Mouse (Mus musculus): Measurements from ENCODE around the gene Mdga2. TPM values are rescaled to one million over a fixed set of nuclear protein-coding genes. Genes with fewer than 3 reads are reported as not detected.

Mdga2 gene
- polyA plus RNA-seq, 1 experiment from 2014 or later: 31.5 TPM

DNA sequence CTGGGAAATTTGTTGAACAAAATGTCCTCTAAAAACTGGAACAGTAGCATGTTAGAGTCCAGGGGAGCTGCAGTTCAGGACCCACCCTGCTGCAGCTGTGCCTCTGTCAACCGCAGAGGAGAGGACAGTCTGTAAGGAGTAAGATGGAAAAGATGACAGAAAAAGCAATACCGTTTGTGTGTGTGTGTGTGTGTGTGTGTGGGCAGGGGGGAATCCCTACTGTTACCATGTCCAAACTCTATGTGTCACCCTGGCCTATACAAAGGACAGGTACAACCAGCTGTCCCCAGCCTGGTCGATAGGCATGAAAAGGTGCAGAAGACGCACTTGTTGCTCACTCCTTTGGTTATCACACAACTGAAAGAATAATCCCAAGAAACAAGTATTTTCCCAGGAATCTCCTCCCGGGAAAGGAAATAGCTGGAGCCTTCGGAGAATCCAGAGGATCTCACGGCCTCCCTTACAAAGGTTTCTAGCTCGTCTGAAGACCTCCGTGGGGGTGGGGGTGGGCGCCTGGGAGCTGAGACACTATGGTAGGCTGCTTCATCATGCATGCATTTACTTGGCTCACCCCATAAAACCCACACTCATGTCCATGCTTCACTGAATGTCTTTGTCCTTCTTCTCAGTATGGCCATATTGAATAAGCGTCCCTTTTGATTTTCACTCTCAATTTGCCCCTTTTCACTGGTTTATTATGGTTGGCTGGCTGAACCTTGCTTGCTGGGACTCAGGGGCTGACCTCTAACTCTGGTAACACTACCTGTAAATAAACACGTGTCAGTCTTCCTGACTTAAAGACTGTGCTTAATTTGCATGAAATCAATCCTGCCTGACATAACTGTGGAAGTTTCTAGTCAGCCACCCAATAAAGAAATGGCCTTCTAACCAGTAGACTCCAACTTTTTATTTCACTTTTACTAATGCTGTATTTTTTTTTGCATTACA, 573.5 kb downstream of the Mdga2 start:
- no peak for ATAC-seq (ENCODE audit: low FRiP score)
- no peaks in the 10 kb centered on the region for H3K4me1 ChIP-seq (replicated peaks; ENCODE audit: control insufficient read depth, insufficient read depth, low read length)
- no peak for DNase-seq (ENCODE audit: low spot score)
- H3K27ac ChIP-seq: no peak overlapping the region
- WGBS: 36% methylated on average over 12 of the region's 12 CpGs
- no peak overlapping the region for H3K9ac ChIP-seq
- no peak overlapping the region for H3K4me2 ChIP-seq (replicated peaks)
- H3K4me3 ChIP-seq (replicated peaks; ENCODE audit: low read length): no peak overlapping the region
- H3K27me3 ChIP-seq (ENCODE audit: control insufficient read depth, insufficient read depth, low read length): no peaks in the 10 kb centered on the region
- H3K36me3 ChIP-seq (replicated peaks; ENCODE audit: control insufficient read depth, insufficient read depth): no peaks in the 10 kb centered on the region
- no peaks in the 10 kb centered on the region for H3K9me3 ChIP-seq (ENCODE audit: control insufficient read depth, low read length)

DNA sequence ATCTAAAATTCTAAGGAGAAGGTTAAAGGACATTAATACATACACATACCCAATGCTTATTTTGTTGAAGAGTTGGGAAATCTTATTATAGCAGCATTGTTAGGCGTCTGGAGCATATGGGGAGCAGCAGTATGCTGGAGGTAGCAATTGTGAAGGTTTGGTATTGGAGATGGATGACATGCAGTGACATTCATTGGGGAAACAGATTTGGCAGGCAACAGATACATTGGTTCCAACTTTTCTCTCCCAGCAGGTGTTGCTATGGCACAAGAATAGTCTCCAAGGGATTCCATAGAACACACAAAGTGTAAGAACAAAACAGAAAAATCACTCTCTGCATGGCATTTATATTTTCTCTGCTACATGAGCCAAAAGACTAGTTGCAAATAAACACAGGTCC, 581.9 kb downstream of the Mdga2 start:
- no peaks in the 10 kb centered on the region for H3K27me3 ChIP-seq (ENCODE audit: control insufficient read depth, insufficient read depth, low read length)
- ATAC-seq (ENCODE audit: low FRiP score) (peak; percentile 83), DNase-seq (ENCODE audit: low spot score) (peak; percentile 55)
- H3K4me3 ChIP-seq (replicated peaks; ENCODE audit: low read length): no peak overlapping the region
- H3K9me3 ChIP-seq (ENCODE audit: control insufficient read depth, low read length): no peaks in the 10 kb centered on the region
- 44% methylated on average over 1 of the region's 1 CpGs for WGBS
- H3K36me3 ChIP-seq (replicated peaks; ENCODE audit: control insufficient read depth, insufficient read depth): no peaks in the 10 kb centered on the region
- H3K9ac ChIP-seq: no peak overlapping the region
- no peak overlapping the region for H3K27ac ChIP-seq
- H3K4me1 ChIP-seq (replicated peaks; ENCODE audit: control insufficient read depth, insufficient read depth, low read length): no peaks in the 10 kb centered on the region
- no peak overlapping the region for H3K4me2 ChIP-seq (replicated peaks)

GRCm38 (mm10) chr12:66619944-66620343, 602.4 kb downstream of the Mdga2 start:
- Histone ChIP-seq H3K4me1 (replicated peaks; ENCODE audit: control insufficient read depth, insufficient read depth, low read length) (no peaks in the 10 kb centered on the region), H3K4me3 (replicated peaks; ENCODE audit: low read length) (no peak overlapping the region), H3K27ac (no peak overlapping the region), H3K36me3 (replicated peaks; ENCODE audit: control insufficient read depth, insufficient read depth) (no peaks in the 10 kb centered on the region), H3K4me2 (replicated peaks) (no peak overlapping the region), H3K9ac (no peak overlapping the region), H3K9me3 (ENCODE audit: control insufficient read depth, low read length) (no peaks in the 10 kb centered on the region), H3K27me3 (ENCODE audit: control insufficient read depth, insufficient read depth, low read length) (no peaks in the 10 kb centered on the region)
- DNase-seq (ENCODE audit: low spot score) (no peak), ATAC-seq (ENCODE audit: low FRiP score) (no peak)
- 89% methylated on average over 3 of the region's 3 CpGs for WGBS

DNA sequence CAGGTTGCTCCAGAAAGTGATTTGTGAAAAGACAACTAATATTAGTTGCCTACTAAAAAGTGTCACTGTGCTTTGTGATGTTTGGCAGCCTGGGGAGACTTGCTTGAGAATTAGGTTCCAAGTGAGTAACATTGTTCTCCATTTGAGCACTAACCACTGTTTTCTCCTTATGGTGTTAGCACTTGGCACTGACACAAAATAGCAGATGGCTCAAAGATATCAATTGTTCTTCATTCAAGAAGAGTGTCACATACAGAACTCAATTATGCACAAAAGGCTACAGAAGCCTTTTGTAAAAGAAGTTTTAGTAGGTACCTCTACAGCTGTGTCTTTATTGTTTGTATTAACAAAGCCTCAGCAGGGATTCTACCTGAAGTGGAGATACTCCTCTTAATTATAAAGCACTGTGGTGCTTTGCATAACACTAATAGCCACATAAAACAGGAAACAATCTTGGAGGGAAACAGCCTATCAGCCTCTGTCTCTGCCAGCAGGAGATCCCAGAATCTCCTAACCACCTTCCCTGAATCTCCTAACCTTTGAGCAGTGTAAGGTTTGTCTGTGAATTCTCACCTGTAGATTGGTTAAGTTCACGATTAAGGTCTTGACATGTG, 630.6 kb downstream of the Mdga2 start:
- H3K4me3 ChIP-seq (replicated peaks; ENCODE audit: low read length): no peak overlapping the region
- H3K9ac ChIP-seq: no peak overlapping the region
- H3K36me3 ChIP-seq (replicated peaks; ENCODE audit: control insufficient read depth, insufficient read depth): no peaks in the 10 kb centered on the region
- WGBS: 36% methylated on average over 1 of the region's 1 CpGs
- peak; percentile 24; the same call in 1 of the 2 replicates for ATAC-seq (ENCODE audit: low FRiP score)
- H3K4me1 ChIP-seq (replicated peaks; ENCODE audit: control insufficient read depth, insufficient read depth, low read length): no peaks in the 10 kb centered on the region
- no peaks in the 10 kb centered on the region for H3K27me3 ChIP-seq (ENCODE audit: control insufficient read depth, insufficient read depth, low read length)
- no peak overlapping the region for H3K27ac ChIP-seq
- no peaks in the 10 kb centered on the region for H3K9me3 ChIP-seq (ENCODE audit: control insufficient read depth, low read length)
- no peak overlapping the region for H3K4me2 ChIP-seq (replicated peaks)
- no peak for DNase-seq (ENCODE audit: low spot score)

DNA sequence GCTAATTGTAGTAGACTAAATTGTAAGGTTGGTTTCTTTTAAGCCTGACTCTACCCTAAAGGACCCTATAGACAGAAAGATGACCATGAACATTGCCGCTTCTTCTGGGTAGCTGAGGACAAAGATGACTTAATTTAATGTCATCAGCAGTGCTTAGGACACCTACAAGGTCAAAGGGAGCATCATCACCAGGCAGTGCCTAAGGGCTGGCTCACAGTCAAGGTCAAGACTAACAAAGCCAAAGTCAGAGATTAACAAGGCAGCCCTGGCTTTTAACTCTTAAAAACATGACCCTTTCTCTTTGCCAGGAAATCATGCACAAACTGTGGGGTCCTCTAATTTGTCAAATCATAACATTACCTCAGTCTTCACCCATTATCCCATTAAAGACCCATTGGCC, 657.0 kb downstream of the Mdga2 start:
- WGBS: 91% methylated on average over 1 of the region's 1 CpGs
- Histone ChIP-seq H3K36me3 (replicated peaks; ENCODE audit: control insufficient read depth, insufficient read depth) (no peaks in the 10 kb centered on the region), H3K27ac (no peak overlapping the region), H3K4me2 (replicated peaks) (no peak overlapping the region), H3K4me3 (replicated peaks; ENCODE audit: low read length) (no peak overlapping the region), H3K9ac (no peak overlapping the region), H3K27me3 (ENCODE audit: control insufficient read depth, insufficient read depth, low read length) (no peaks in the 10 kb centered on the region), H3K4me1 (replicated peaks; ENCODE audit: control insufficient read depth, insufficient read depth, low read length) (no peaks in the 10 kb centered on the region), H3K9me3 (ENCODE audit: control insufficient read depth, low read length) (no peaks in the 10 kb centered on the region)
- ATAC-seq (ENCODE audit: low FRiP score): no peak
- DNase-seq (ENCODE audit: low spot score): no peak

DNA sequence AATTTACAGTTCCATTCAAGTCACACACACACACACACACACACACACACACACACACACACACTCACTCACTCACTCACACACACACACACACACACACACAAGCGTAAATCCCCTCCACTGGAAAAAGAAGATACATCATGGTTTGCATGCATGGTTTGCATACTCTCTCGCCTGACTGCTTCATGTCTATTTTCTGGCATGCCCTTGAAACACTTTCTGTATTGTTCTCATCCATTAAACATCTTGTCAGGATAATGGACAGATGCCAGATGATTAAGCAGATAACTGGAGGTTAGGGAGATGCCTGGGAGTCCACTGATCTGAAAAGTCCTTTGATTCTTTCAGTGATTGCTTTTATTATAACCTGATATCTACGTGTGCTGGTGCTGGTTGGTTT, 665.5 kb downstream of the Mdga2 start:
- ATAC-seq (ENCODE audit: low FRiP score): peak; percentile 31; the same call in 1 of the 2 replicates
- no peaks in the 10 kb centered on the region for H3K9me3 ChIP-seq (ENCODE audit: control insufficient read depth, low read length)
- 39% methylated on average over 3 of the region's 3 CpGs for WGBS

GRCm38 (mm10) chr12:66556178-66556820, 666.0 kb downstream of the Mdga2 start:
- H3K4me2 ChIP-seq (replicated peaks): no peak overlapping the region
- DNase-seq (ENCODE audit: low spot score) (no peak), ATAC-seq (ENCODE audit: low FRiP score) (peak; percentile 63; the same call in 1 of the 2 replicates)
- H3K4me1 ChIP-seq (replicated peaks; ENCODE audit: control insufficient read depth, insufficient read depth, low read length): no peaks in the 10 kb centered on the region
- H3K9ac ChIP-seq: no peak overlapping the region
- no peak overlapping the region for H3K27ac ChIP-seq
- H3K36me3 ChIP-seq (replicated peaks; ENCODE audit: control insufficient read depth, insufficient read depth): no peaks in the 10 kb centered on the region
- 58% methylated on average over 2 of the region's 2 CpGs for WGBS
- H3K9me3 ChIP-seq (ENCODE audit: control insufficient read depth, low read length): no peaks in the 10 kb centered on the region
- H3K4me3 ChIP-seq (replicated peaks; ENCODE audit: low read length): no peak overlapping the region
- H3K27me3 ChIP-seq (ENCODE audit: control insufficient read depth, insufficient read depth, low read length): no peaks in the 10 kb centered on the region

More for the DNA sequence above, 665.5 kb downstream of the Mdga2 start:
- Histone ChIP-seq H3K9ac (no peak overlapping the region), H3K27me3 (ENCODE audit: control insufficient read depth, insufficient read depth, low read length) (no peaks in the 10 kb centered on the region), H3K4me3 (replicated peaks; ENCODE audit: low read length) (no peak overlapping the region), H3K27ac (no peak overlapping the region), H3K4me1 (replicated peaks; ENCODE audit: control insufficient read depth, insufficient read depth, low read length) (no peaks in the 10 kb centered on the region), H3K4me2 (replicated peaks) (no peak overlapping the region), H3K36me3 (replicated peaks; ENCODE audit: control insufficient read depth, insufficient read depth) (no peaks in the 10 kb centered on the region)
- DNase-seq (ENCODE audit: low spot score): peak; percentile 50

DNA sequence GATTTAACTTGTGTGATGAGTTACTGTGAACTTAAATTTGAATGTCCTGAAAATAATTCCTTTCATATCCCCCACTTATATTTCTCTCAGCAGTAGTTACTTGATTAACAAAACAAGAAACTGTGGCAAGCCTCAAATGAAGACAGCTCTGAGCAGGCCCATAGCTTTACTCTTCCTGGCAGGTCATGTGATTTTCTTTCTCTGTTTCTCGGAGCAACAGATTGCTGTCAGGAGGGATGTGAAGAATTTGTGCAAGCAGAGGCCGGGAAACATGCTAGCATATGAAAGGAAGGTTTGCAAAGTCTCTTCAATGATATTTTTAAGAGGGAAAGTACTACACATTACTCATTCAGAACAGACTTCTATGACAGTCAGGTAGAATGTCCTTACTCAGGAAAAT, 697.4 kb downstream of the Mdga2 start:
- DNase-seq (ENCODE audit: low spot score) (no peak), ATAC-seq (ENCODE audit: low FRiP score) (no peak)
- Histone ChIP-seq H3K4me1 (replicated peaks; ENCODE audit: control insufficient read depth, insufficient read depth, low read length) (no peaks in the 10 kb centered on the region), H3K9ac (no peak overlapping the region), H3K4me3 (replicated peaks; ENCODE audit: low read length) (no peak overlapping the region), H3K36me3 (replicated peaks; ENCODE audit: control insufficient read depth, insufficient read depth) (no peaks in the 10 kb centered on the region), H3K27me3 (ENCODE audit: control insufficient read depth, insufficient read depth, low read length) (no peaks in the 10 kb centered on the region), H3K9me3 (ENCODE audit: control insufficient read depth, low read length) (no peaks in the 10 kb centered on the region), H3K4me2 (replicated peaks) (no peak overlapping the region), H3K27ac (no peak overlapping the region)
- WGBS: 13% methylated on average over 2 of the region's 2 CpGs

- no peak overlapping the region for H3K4me2 ChIP-seq (replicated peaks)
- no peaks in the 10 kb centered on the region for H3K27me3 ChIP-seq (ENCODE audit: control insufficient read depth, insufficient read depth, low read length)
- no peak overlapping the region for H3K27ac ChIP-seq
- no peaks in the 10 kb centered on the region for H3K9me3 ChIP-seq (ENCODE audit: control insufficient read depth, low read length)
- no peaks in the 10 kb centered on the region for H3K36me3 ChIP-seq (replicated peaks; ENCODE audit: control insufficient read depth, insufficient read depth)
- no peak overlapping the region for H3K9ac ChIP-seq
- no peak overlapping the region for H3K4me3 ChIP-seq (replicated peaks; ENCODE audit: low read length)
- DNase-seq (ENCODE audit: low spot score) (no peak), ATAC-seq (ENCODE audit: low FRiP score) (no peak)
- H3K4me1 ChIP-seq (replicated peaks; ENCODE audit: control insufficient read depth, insufficient read depth, low read length): no peaks in the 10 kb centered on the region
- WGBS: 83% methylated on average over 4 of the region's 4 CpGs
Observed at GRCm38 (mm10) chr12:66499258-66499657, 723.1 kb downstream of the Mdga2 start.
